In the genomic region with DNA sequence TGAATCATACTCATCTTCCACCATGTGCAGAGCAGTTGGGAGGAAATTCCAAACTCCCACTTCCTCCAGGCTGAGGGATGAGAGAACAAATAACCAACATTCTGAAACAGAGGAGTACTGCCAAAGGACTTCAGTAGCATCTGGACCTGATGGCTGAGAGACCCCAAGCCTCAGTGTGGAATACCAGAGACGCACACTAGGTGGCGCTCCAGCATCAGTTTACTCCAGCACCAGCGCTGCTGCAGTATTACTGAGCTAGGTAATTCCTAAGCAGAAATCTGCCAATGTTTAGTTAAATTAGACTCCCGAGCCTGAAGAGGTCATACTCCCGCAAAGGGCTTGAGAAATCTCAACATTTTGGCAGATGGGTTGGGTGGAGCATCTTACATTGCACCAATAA, we compare ENCODE assay signal across 8 mouse cellular contexts. TPM values are rescaled to one million over a fixed set of nuclear protein-coding genes. Genes with fewer than 3 reads are reported as not detected.
DNase-seq lines count a peak whose midpoint lies in the region; ATAC-seq and TF ChIP-seq lines count a peak whose summit lies in the region.

No protein-coding gene starts in this region.

- H3K27me3 ChIP-seq in Patski = peaks cover 10% of the 10 kb centered on the region
- no peaks in the 10 kb centered on the region for H3K27me3 ChIP-seq in forebrain, embryonic 15.5 days
- H3K27me3 ChIP-seq in hindbrain, embryonic 12.5 days = no peaks in the 10 kb centered on the region
- no peaks in the 10 kb centered on the region for H3K27me3 ChIP-seq in midbrain, embryonic 10.5 days (ENCODE audit: low read depth, poor library complexity, severe bottlenecking)

- H3K4me3 ChIP-seq in forebrain, embryonic 15.5 days = no peak overlapping the region
- no peak overlapping the region for H3K4me3 ChIP-seq in hindbrain, embryonic 12.5 days
- H3K4me3 ChIP-seq in left cerebral cortex, adult 2 months = no peak overlapping the region
- no peak overlapping the region for H3K4me3 ChIP-seq in midbrain, embryonic 10.5 days

- intact Hi-C loops in left cerebral cortex, adult 2 months (cut with DNase I) = loop anchor here (1.0 kb wide), 1 partner anchor 212 kb away; a partner anchor contains a TSS

- no peaks in the 10 kb centered on the region for H3K9me3 ChIP-seq in forebrain, embryonic 15.5 days
- peaks cover 4% of the 10 kb centered on the region; the same call in 1 of the 2 replicates for H3K9me3 ChIP-seq in hindbrain, embryonic 12.5 days (replicated peaks)
- peaks cover 5% of the 10 kb centered on the region for H3K9me3 ChIP-seq in midbrain, embryonic 10.5 days (replicated peaks)

- no peak overlapping the region for H3K27ac ChIP-seq in forebrain, embryonic 15.5 days (replicated peaks)
- no peak overlapping the region for H3K27ac ChIP-seq in hindbrain, embryonic 12.5 days
- H3K27ac ChIP-seq in left cerebral cortex, adult 2 months = no peak overlapping the region
- H3K27ac ChIP-seq in midbrain, embryonic 10.5 days (replicated peaks) = no peak overlapping the region

- TF ChIP-seq CTCF in Patski (IDR thresholded peaks at IDR 0.05) = peak; percentile 94
- TF ChIP-seq CTCF in left cerebral cortex, adult 2 months (IDR thresholded peaks at IDR 0.05) = peak; percentile 98

- 5% methylated on average over 5 of the region's 5 CpGs for WGBS in forebrain, embryonic 15.5 days
- 6% methylated on average over 5 of the region's 5 CpGs for WGBS in hindbrain, embryonic 12.5 days
- WGBS in midbrain, embryonic 10.5 days = 5% methylated on average over 5 of the region's 5 CpGs

- in situ Hi-C loops in Patski (cut with MboI; ENCODE audit: low pct_unique_long_range_greater_than_20kb) = no loop called here

- no peak for DNase-seq in Patski (ENCODE audit: low read depth, low spot score)
- DNase-seq in cerebellum, adult 11-12 months = peak; percentile 76
- DNase-seq in left cerebral cortex, adult 2 months (ENCODE audit: extremely low spot score in 1 of 2, low spot score in 2 of 2) = peak; percentile 83 to 93
- DNase-seq in midbrain, embryonic 10.5 days (ENCODE audit: low spot score) = peak; percentile 82
- DNase-seq in right cerebral cortex, postnatal 4 days = peak; percentile 98

- ATAC-seq in Patski = no peak
- ATAC-seq in forebrain, embryonic 15.5 days (replicated peaks) = peak; percentile 78
- 0 out of 2 replicates have a peak, but pooled peaks have one; percentile 50 for ATAC-seq in hindbrain, embryonic 12.5 days (ENCODE audit: low FRiP score)
- ATAC-seq in activated CD4-positive, CD25-positive, alpha-beta regulatory T cell, adult 4 months = no peak

- no peak overlapping the region for H3K9ac ChIP-seq in forebrain, embryonic 15.5 days (replicated peaks)
- H3K9ac ChIP-seq in hindbrain, embryonic 12.5 days = no peak overlapping the region

- POLR2A ChIA-PET in Patski (lab: Charles Lee) = no interaction called here

- H3K4me2 ChIP-seq in forebrain, embryonic 15.5 days (replicated peaks) = no peak overlapping the region; the same call in 1 of the 2 replicates
- no peak overlapping the region for H3K4me2 ChIP-seq in hindbrain, embryonic 12.5 days (replicated peaks)

- no peaks in the 10 kb centered on the region for H3K36me3 ChIP-seq in forebrain, embryonic 15.5 days
- no peaks in the 10 kb centered on the region for H3K36me3 ChIP-seq in hindbrain, embryonic 12.5 days
- H3K36me3 ChIP-seq in midbrain, embryonic 10.5 days = no peaks in the 10 kb centered on the region

- peaks cover 7% of the 10 kb centered on the region; the same call in 1 of the 2 replicates for H3K4me1 ChIP-seq in forebrain, embryonic 15.5 days
- peaks cover 4% of the 10 kb centered on the region for H3K4me1 ChIP-seq in hindbrain, embryonic 12.5 days
- peaks cover 11% of the 10 kb centered on the region for H3K4me1 ChIP-seq in midbrain, embryonic 10.5 days

- CTCF ChIA-PET in Patski (lab: Charles Lee) = interaction anchor here (0.7 to 3.4 kb wide), 20 partner anchors 10 to 211 kb away, joined by 3 to 28 read pairs (median 3); a partner anchor contains a TSS

RNA-seq across cellular contexts. Expression of a gene that starts 9.1 kb away (rescaled TPM):
- polyA plus RNA-seq in Patski (2021) = not detected
- 0.17 and 0.24 TPM in 2 replicates for polyA plus RNA-seq in forebrain, embryonic 15.5 days (2015; fragmentation: Nextera tagmentation; extraction: Ambion mirVana)
- 0.13 TPM in 1 of 2 replicates, not detected in the other for polyA plus RNA-seq in hindbrain, embryonic 12.5 days (2016; fragmentation: Nextera tagmentation; extraction: Ambion mirVana)
- not detected for total RNA-seq in left cerebral cortex, adult 2 months (2021)
- polyA plus RNA-seq in midbrain, embryonic 10.5 days (2016; fragmentation: Nextera tagmentation; extraction: Ambion mirVana) = not detected in 2 replicates
- not detected for polyA plus RNA-seq in activated CD4-positive, CD25-positive, alpha-beta regulatory T cell, adult 4 months (2017; shearing (Covaris generic))

RNA-seq across cellular contexts. Expression of a gene that starts 41.3 kb away (rescaled TPM):
- polyA plus RNA-seq in Patski (2021) = 90.2 TPM
- polyA plus RNA-seq in forebrain, embryonic 15.5 days (2015; fragmentation: Nextera tagmentation; extraction: Ambion mirVana) = 69.4 and 76.8 TPM in 2 replicates
- 90.4 and 105 TPM in 2 replicates for polyA plus RNA-seq in hindbrain, embryonic 12.5 days (2016; fragmentation: Nextera tagmentation; extraction: Ambion mirVana)
- total RNA-seq in left cerebral cortex, adult 2 months (2021) = 10 to 100 TPM; 26.2 to 28.3 TPM
- 107 and 161 TPM in 2 replicates for polyA plus RNA-seq in midbrain, embryonic 10.5 days (2016; fragmentation: Nextera tagmentation; extraction: Ambion mirVana)
- polyA plus RNA-seq in activated CD4-positive, CD25-positive, alpha-beta regulatory T cell, adult 4 months (2017; shearing (Covaris generic)) = 100 to 1,000 TPM; 174 to 181 TPM

Comparison
In these comparisons a context has a peak if more than half of its experiments do, and no peak if none do; other contexts are left out.
1. ATAC-seq: peak in forebrain, embryonic 15.5 days (single experiment) and hindbrain, embryonic 12.5 days (single experiment); none in Patski (single experiment) and activated CD4-positive, CD25-positive, alpha-beta regulatory T cell, adult 4 months (single experiment).